Mouse (Mus musculus) gastrocnemius, adult 18-20 months (tissue): Measurements from ENCODE around the gene Slc23a2. TPM values are rescaled to one million over a fixed set of nuclear protein-coding genes. Genes with fewer than 3 reads are reported as not detected.

Experiments
- DNase-seq: peaks from one replicate; pipeline ENCODE4 v3.0.0; 2021; ENCODE audit warnings: low spot score
- long read RNA-seq, 2 experiments: library from polyadenylated mRNA; stranded (forward); transcript quantifications; one replicate each; pipeline ENCODE4 v2.0.0; 2021
- total RNA-seq, 2 experiments: library from RNA; stranded (reverse); gene quantifications; 2 replicates each; pipeline ENCODE4 v1.2.3; 2021

Gene Slc23a2
- 10 to 100 TPM in 1 of 2 experiments, 1 to 10 TPM in 1; 9.4 to 12.9 TPM for total RNA-seq
- long read RNA-seq, experiment 1, partial matches to known transcripts, result 0 of 3 reads
- long read RNA-seq, experiment 1, other reads (novel, unspliced or antisense), result 3 of 3 reads
- long read RNA-seq, experiment 2, full-length matches to known transcripts, result 2 of 6 reads
- long read RNA-seq, experiment 2, partial matches to known transcripts, result 0 of 6 reads
- long read RNA-seq, experiment 2, other reads (novel, unspliced or antisense), result 4 of 6 reads

DNA sequence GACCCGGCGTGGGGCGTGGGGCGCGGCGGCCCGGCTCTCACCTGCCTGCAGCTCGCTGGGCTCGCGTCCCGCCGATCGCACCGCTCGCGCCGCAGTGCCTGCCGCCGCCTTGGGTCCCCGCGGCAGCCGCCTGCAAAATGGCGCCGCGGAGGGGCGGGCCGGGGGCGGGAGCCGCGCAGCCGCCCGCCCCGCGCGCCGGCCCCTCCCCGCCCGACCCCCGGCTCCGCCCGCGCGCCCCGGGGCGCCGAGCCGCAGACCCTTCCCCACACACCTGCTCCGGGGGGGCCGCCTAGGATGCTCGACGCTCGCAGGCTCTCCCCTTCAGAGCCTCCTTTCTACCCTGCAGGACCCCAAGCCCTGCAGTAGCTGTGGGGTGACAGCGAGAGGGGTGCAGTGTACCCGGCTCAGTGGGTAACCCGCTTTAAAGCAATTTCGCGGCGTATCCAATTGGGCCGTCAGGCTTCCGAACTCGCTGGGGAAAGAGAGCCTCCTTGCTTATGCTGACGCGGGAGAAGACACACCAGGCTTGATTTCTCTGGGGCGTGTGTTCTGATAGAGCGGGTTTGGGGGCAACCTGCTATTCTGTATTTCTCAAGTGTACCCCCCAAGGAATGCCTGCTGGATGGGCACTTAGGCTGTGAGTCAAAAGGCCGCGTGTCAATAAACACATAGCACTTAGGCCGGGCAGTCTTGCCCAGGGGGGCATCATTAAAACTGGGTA is at the start of gene Slc23a2:
TSS of gene Slc23a2 (minus strand) at position 138 of the 721 bp plus-strand sequence.
- peak; percentile 31 for DNase-seq

GRCm38 (mm10) chr2:132190602-132191161 is 45.8 kb upstream of the Slc23a2 start:
- no peak for DNase-seq

DNA sequence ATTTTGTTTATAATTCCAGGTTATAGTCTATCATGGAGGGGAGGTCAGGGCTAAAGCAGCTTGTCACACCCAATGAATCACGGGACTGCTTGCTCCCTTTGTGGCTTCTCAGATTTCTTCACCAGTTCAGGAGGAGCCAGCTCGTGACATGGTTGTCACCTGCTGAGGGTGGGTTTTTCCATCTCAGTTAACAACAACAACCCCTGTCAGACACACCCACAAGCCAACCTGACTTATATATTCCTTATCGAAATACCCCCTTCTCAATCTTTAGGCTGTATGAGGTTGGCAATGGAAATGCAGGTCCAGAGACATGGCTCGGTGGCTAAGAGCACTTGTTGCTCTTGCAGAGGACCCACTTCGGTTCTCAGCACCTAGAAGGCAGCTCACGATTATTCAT is 39.0 kb upstream of the Slc23a2 start:
- DNase-seq, result no peak

- no peak for DNase-seq
Measured at GRCm38 (mm10) chr2:132180463-132181205, 35.7 kb upstream of the Slc23a2 start.

DNA sequence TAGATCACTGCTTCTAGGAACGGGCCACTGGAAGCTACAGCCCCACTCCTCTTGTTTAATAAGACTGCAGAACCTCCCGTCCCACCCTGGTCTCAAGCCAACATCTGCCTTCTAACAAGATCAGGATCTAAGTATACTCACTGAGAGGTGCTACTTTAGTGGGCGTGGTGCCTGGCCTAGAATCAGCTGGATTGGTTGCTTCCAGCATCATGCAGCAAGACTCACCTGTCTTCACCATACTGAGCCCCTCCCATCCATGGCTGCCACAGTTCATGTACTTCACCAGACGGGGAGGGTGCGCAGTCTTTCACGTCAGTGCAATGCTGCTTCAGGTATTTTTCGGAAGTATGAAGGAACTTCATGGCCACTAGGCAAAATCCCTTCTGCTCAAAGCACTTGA is 34.5 kb upstream of the Slc23a2 start:
- no peak for DNase-seq

DNA sequence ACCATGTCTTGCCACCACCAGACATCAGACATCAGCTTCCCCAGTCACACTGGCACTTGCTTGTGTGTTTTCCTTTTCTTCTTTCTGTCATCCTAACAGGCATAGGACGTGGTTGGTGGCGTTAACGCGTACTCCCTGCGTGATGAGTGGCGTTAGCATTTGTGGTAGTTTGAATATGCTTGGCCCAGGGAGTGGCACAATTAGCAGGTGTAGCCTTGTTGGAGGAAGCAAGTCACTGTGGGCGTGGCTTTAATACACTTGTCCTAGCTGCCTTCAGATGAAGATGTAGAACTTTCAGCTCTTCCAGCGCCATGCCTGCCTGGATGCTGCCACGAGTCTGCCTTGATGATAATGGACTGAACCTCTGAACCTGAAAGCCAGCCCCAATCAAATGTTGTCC is 32.5 kb upstream of the Slc23a2 start:
- DNase-seq, result no peak

DNA sequence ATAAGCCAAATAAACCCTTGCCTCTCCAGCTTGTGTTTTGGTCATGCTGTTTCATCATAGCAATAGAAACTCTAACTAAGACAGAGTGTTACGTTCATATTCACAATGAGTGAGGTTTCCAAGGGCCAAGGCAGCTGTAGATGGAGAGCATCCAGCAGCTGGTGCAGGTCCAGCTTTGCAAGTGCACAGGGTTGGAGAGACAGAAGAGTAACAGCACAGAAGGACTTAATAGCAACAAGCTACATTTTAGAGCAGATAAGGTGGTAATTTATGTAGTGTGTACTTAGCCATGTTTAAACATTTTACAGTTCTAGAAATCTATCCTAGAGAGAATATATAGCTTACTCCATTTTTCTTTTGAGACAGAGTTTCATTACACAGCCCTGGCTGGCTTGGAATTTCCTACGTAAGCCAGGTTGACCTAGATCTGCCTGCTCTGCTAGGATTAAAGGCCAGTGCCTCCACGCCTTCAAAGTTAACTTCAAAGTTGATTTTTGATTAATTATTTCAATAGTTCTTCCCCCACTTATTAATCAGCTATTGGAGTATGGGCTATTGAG is 31.5 kb upstream of the Slc23a2 start:
- peak; percentile 64 for DNase-seq

- DNase-seq, result no peak
Measured at GRCm38 (mm10) chr2:132174048-132174447, 29.1 kb upstream of the Slc23a2 start.

- no peak for DNase-seq
Measured at GRCm38 (mm10) chr2:132171939-132172338, 27.0 kb upstream of the Slc23a2 start.

DNA sequence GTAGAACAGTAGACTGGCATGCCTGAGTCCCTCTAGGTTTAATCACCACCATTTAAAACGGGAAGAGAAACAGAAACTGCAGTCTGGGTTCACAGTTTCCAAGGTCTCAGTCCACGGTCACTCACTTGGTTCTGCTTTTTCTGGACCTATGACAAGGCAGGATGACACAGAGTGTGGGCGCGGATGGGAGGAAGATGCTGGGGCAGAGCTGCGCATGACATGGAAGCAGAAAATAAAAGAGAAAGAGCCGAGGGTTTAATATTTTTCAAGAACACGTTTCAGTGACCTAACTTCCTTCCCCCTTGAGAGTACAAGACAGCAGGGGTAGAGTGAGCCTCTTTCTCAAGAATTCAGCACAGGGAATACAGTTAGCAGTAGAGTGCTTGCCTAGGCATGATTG is 24.2 kb upstream of the Slc23a2 start:
- no peak for DNase-seq

- no peak for DNase-seq
Measured at GRCm38 (mm10) chr2:132163626-132164025, 18.7 kb upstream of the Slc23a2 start.

- no peak for DNase-seq
Measured at GRCm38 (mm10) chr2:132157482-132157881, 12.6 kb upstream of the Slc23a2 start.

- no peak for DNase-seq
Measured at GRCm38 (mm10) chr2:132152670-132153069, 7.8 kb upstream of the Slc23a2 start.

DNA sequence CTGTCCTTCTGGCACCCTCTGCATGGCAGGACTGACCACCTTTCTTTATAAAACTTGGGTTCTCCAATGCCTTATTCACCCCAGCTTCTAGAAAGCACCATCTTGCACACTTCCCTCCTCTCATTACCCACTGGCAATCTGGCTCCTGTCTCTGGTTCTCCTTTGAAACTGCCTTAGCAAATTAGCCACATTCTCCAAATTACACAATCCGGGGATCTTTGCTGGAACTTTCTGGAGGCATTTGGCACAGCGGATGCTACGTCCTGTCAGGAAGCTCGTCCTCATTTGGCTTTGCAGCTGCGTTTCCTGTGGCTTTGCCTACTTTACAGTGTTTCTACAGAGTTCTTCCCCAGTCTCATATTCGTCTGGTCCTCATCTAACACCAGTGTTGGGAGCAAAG is 6.7 kb upstream of the Slc23a2 start:
- DNase-seq, result peak; percentile 52

GRCm38 (mm10) chr2:132150926-132151325 is 6.0 kb upstream of the Slc23a2 start:
- no peak for DNase-seq

DNA sequence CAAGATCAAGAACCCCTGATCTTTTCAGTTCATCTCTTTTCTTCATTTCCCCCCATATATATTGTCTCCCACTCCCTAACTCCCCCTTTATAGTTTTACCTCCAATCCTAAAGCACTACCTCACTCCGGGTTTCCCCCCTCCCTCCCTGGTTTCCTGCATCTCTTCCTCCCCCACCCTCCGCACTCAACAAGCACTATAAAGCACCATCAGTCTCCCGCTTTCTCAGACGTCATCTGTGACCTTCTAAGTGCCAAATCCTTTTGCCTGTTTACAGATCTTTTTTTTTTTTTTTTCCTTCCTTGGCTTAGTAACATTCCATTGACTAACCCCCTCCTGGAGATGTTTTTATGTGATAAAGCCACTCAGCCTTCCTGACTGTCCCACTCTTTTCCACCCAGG is 1.6 kb upstream of the Slc23a2 start:
- no peak for DNase-seq

DNA sequence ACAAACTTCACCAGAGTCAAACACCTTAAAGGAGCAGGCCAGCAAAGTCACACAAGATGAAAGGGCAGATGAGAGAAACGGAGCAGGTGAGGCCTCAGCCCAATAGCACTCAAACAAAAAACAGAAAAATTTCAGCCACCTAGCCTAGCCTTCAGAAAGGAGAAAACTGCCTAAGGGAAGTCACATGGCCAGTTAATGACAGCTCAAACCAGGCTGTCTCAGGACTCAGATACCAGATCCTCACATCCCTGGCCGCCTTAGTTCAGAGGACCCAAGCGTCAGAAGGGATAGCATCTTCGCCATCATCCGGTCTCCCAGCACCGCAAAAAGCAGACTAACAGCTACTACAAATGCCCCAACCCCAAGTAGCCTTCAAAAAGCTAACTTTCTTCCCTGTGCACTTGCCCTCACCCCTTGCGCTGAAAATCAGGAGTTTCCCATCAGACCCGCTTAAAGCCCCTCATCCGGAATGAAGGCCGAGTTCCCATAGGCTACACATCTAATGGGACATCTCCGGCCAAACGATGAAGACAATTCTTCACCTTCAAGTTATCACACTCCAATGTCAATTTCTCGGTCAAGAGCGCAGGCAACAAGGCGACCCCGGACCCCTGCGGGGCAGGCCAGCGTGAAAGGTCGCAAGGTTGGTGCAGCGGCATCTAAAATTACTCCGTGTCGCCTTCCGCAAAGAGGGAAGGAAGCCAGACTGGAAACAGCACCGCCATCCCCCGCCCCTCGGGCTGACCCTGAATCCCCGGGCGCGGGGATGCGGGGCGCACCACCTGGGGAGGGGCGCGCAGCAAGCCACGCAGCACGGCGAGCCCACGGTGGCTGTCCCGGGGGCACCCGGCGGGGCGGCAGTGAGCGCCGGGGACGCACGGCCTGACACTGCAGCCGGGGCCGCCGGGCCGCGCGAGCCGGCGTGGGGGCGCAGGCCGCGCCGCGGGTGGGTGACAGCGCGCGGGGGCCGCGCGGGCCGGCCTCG is 673 bp downstream of the Slc23a2 start:
- no peak for DNase-seq

- DNase-seq, result no peak
Measured at GRCm38 (mm10) chr2:132142606-132143005, 2.3 kb downstream of the Slc23a2 start.

- DNase-seq, result no peak
Measured at GRCm38 (mm10) chr2:132140536-132140935, 4.4 kb downstream of the Slc23a2 start.

DNA sequence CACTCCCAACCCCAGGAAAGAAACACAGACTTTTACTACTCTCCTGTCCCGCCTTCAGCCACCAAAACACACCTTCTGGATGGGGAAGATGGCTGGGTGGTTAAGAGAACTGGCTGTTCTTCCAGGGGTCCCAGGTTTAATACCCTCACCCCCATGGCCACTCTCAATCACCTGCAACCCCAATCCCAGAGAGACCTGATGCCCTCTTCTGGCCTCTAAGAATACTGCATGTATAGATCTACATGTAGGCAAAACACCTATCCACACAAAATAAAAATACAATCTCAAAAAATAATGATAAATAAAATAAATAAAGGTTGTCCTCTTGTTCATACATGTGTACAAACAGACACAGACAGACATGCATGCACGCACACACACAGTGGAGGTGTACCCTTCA is 5.8 kb downstream of the Slc23a2 start:
- DNase-seq, result no peak
